Mouse (Mus musculus): ENCODE measurements around the gene Mrpl58.
"Not testable (repeated sequence)": the region's sequence is repeated elsewhere in the genome, so short reads cannot be mapped to it uniquely, and the experiment has no call there.

Mrpl58 gene

DNA sequence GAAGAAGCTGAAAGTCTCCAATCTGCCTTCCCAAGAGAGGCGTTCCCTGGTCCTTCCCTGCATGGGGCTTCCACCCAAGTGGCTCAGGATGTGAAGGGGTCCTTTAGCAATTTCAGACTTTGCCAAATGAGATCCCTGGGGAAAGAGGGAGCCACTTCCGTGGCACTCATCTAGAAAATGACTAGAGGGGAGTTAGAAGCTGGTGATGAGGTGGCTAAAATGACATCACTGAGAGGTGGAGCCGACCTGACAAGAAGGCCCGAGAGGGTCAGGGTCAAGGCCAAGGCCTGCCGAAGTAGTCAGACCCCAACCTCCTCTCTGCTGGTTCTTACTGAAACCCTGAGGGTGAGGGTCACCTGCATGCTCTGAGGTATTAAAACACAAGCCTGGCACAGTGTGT is 20.7 kb upstream of the Mrpl58 start:
- no peak for DNase-seq (ENCODE audit: low spot score)

DNA sequence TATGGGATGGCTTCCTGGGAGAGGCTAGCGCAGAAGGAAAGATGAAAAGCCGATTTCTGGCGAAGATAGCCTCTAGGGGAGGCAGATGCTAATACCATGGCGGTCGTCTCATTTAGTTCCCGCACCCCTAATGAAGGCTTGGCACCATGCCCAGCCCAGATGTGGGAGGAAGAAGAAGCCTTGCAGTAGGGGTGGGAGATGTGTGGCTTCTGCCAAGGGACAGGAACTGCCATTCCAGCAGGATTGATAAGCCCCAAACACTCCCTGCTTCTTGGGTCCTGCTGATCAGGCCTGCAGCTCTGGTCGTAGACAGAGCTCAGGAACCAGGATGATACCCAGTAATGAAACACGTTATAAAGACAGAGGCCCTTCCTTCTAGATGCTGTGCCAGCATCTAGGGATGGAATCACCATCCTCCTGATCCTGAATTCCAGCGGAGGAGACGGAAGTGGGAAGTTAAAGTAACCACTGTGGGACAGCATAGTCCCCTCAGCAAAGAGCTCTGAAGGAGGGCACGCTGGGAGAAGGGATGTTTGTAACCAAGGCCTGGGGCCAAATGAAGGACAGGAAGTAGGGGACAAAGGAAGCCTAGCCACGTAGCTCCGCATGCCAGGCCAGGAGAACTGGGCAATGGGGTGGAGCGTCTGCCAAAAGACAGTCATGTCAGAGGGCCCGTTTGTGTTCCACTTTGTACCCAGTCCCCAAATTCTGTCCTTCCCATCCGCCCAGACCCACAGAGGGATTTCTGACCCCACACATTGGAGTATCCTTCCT is 19.7 kb upstream of the Mrpl58 start:
- DNase-seq (ENCODE audit: low spot score): no peak

DNA sequence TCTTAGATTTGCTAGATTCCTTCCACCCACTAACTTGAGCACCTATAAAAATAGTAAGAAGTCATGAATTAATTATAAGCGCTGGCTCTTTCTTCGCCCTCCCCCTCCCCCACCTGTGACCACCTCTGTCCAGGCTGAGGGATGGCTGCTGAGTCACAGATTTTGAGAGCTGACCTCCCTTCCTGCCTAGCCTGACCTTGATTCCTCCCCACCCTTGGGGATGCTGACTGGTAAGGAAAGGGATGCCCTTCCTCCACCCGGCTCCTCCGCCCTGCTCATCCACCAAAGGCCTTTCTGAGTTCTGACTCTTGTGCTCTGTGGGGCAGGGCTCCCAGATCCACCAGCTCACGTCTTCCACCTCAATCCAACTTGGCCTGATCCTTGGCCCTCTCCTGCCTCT is 19.0 kb upstream of the Mrpl58 start:
- no peak for DNase-seq (ENCODE audit: low spot score)

DNA sequence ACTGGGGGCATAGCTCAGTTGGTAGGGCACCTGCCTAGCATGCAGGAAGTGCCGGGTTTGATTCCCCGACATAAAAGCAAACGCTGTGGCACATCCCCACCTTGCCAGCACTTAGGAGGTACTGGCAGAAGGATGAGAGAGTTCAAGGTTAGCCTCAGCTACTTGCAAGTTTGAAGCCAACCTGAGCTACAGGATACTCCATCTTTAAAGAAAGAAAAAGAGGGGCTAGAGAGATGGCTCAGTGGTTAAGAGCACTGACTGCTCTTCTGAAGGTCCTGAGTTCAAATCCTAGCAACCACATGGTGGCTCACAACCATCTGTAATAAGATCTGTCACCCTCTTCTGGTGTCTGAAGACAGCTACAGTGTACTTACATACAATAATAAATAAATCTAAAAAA is 16.7 kb upstream of the Mrpl58 start:
- DNase-seq (ENCODE audit: low spot score): not testable (repeated sequence)

DNA sequence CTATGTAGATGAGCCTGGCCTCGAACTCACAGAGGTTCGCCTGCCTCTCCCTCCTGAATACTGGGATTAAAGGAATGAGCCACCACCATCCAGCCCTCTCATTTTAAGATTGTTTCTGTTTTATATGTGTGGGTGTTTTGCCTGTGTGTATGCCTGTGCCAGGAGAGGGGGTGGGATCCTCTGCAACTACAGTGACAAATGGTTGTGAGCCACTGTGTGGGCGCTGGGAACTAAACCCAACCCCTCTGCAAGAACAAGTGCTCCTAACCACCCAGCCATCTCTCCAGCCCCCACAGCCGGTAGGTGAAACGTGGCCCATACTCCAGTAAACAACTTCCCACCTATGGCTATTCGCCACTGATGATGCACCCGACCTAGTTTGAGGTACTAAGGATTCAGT is 12.2 kb upstream of the Mrpl58 start:
- no peak for DNase-seq (ENCODE audit: low spot score)

DNA sequence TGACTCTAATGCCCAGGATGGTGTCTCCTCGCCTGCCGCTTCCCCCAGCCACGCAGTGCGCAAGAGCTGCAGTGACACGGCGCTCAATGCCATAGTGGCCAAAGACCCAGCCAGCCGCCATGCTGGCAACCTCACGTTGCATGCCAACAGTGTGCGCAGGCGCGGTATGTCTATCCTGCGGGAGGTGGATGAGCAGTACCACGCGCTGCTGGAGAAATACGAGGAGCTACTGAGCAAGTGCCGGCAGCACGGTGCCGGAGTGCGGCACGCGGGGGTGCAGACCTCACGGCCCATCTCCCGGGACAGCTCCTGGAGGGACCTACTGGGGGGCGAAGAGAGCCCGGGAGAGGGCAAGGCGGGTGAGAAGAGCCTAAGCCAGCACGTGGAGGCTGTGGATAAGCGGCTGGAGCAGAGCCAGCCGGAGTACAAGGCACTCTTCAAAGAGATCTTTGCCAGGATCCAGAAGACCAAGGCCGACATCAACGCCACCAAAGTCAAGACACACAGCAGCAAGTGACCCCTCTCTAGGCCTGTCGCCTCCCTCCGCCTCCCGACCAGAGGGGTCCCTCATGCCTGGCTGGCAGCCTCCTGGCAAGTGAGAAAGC is 9.7 kb upstream of the Mrpl58 start:
- DNase-seq (ENCODE audit: low spot score): no peak

DNA sequence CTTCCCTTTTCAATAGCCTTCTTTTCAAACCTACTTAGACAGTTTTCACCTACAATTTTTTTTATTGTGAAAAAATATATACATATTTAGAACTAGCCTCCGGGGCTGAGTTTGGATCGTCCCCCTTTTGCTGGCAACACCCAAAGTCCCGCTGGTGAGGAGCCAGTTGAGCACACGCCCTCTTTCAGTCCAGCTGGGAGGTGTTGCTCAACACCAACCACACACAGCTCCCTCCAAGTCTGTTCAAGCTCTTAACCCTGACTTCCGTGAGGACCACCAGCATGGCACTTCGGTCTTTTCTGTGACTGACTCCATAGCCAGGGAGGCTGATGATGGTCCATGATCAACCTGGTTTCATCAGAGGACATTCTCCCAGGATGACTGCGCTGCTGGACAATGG is 5.5 kb upstream of the Mrpl58 start:
- DNase-seq (ENCODE audit: low spot score): no peak

DNA sequence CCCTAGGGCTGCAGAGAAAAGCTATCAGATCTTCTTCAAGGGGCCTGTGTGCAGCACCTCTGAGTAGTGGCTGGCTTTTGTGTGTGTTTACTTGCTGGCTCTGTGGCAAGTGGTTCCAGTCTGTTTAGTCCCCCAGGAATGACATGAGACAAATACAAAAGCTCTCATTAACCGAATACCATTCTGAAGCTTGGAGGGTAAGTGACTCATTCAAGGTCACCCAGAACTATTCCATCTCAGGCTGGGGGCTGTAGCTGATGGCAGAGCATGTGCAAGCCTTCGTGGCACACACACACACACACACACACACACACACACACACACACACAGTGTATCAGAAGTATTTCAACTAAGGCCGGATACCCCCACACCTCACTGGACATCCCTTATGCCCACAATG is 3.4 kb upstream of the Mrpl58 start:
- no peak for DNase-seq (ENCODE audit: low spot score)

DNA sequence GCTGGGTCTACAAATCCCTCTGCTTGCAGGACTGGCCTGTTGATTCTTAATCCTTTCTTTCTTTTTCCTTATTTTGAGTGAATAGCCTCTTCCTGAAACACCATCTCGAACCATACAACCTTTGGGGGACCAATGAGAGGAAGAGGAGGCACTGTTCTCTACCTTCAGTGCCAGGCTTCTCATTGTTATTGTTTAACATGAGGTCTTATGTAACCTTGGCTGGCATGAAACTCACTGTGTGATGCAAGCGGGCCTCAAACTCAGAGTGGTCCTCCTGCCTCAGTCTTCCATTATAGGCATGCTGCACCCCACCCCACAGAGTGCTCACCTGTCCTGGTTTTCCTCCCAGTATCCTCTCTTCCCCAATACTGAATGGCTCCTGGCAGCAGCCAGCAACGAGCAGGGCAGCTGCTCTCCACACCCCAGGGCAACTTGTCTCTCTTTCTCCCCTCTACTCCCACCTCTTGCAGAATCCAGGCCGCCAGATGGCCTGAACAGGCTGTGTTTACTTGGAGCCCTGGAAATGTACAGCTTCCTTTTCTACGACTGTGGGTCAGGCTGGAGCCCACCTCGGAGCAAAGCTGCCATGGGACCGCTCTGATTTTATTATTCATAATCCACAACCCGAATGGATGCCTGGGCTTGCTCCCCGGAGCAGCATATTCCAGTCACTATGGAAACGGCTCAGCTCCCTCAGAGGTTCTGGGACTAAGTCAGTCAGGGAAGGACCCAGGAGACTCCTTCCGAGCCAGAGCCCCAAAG is 2.7 kb upstream of the Mrpl58 start:
- DNase-seq (ENCODE audit: low spot score): no peak

DNA sequence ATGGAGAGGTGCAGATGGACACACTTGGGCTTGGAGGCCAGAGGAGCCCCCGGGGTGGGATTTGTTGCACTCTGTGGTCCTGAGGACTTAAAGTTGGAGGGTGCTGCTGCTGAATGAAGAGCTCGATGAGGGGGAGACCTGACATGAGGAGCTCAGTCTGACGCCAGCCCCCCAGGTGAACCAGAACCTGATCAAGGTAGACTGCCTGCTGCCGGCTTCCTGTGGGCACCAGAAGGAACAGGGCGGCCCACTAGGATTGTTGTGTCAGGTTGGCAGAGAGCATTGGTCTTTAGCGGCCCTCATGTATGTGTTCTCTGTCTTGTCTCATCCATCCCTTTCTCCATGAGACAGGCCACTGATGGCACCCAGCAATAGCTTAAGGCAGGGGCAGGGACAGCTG is 2.2 kb downstream of the Mrpl58 start:
- DNase-seq (ENCODE audit: low spot score): no peak

DNA sequence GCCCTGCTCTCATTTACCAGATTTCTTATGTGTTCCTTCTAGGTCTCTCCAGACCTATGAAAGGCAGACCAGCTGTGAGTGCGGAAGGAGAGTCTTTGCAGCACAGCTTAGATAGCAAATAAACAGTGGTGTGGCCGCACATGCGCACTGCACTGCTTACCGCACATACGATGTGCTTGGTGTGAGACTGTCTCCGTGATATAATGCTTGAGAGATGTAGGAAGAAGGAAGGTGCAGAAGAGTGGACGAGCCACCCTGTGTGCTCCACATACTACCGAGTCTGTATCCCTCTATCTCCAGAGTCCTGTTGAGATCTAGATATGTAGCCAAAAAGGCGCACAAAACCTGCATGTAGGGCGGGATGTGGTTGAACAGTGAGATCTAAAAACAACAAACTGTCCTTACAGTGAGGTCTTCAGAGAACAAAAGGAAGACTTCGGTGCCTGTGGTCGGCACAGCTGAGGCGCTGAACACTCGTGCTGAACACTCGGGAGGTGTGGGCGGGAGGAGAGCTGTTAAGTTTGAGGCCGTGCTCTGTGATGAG is 3.4 kb downstream of the Mrpl58 start:
- DNase-seq (ENCODE audit: low spot score): no peak

DNA sequence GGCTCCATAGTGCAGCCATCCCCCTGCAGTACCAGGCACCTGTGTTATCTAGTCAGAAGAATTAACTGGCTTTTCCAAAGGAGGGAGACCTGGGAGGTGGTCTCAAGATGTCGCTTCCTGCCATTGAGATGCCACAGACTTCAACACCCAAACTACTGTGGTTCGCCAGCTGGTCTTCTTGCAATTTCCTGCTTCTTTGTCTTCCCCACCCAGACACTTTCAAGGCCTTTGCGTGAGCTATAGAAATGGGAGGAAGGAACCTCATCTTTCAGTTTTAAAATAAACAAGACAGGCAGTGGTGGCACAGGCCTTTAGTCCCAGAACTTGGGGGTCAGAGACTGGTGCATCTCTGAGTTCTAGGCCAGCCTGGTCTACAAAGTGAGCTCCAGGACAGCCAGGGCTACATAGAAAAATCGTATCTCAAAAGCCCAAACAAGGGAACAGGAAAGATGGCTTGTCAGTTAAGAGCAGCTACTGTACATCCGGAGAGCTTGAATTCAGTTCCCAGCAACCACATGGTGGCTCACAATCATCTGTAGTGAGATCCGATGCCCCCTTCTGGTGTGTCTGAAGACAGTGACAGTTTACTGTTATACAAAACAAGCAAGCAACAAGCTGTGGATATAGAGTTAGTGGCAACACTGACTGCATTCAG is 4.8 kb downstream of the Mrpl58 start:
- no peak for DNase-seq (ENCODE audit: low spot score)

DNA sequence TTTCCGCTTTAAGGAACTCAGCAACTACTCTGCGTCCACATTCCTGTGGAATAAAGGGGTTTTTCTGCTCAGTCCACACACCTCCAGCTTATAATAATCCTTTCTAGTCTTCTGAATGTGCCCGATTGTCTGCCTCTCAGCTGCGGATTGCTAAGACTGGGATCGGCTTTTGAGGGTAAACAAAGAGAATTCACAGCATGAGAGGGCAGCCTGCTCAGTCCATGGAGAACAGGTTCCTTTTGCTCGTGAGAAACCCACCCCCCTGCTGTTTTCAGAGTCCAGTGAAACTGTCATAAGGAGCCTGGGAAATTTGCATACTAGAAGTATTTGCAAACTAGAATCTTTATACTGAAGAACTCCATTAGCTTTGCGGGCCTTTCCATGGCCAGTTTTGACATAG is 6.0 kb downstream of the Mrpl58 start:
- DNase-seq (ENCODE audit: low spot score): no peak

DNA sequence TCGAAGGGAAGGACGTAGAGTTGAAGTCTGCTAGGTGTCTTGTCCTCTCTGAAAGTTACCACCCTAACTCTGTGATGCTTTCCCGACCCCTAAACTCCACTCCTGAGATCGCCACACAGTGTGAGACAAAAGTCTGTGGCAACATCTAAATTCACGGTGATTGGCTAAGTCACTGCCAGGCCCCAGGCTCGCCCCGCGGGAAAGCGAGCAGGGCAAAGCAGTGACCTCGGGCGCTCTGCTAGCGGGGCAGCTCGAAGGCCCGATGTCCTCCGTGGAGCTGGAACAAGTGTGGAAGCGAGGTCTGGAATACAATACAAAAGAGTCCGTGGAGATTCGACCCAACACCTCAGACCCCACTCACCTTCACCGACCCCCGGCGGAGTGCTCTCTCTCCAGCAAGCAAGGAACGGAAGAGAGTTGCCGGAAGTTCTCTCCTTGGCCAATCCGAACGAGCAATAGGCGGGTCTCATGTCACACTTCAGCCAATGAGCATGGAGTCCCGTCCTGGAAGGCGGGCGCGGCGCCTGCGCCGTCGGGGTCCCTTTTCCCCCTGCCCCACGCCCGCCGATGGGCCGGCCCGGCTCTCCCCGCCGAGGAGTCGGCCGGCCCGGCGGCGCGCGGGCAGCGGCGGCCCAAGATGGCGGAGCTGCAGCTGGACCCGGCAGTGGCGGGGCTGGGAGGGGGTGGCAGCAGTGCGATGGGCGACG is 16.1 kb downstream of the Mrpl58 start, which contains the start of the genes Atp5h and Kctd2:
Atp5h (minus strand) TSS at position 432 of the 707 bp plus-strand sequence.
Kctd2 (plus strand) TSS at position 598 of the 707 bp plus-strand sequence.
- peak; percentile 80 for DNase-seq (ENCODE audit: low spot score)

DNA sequence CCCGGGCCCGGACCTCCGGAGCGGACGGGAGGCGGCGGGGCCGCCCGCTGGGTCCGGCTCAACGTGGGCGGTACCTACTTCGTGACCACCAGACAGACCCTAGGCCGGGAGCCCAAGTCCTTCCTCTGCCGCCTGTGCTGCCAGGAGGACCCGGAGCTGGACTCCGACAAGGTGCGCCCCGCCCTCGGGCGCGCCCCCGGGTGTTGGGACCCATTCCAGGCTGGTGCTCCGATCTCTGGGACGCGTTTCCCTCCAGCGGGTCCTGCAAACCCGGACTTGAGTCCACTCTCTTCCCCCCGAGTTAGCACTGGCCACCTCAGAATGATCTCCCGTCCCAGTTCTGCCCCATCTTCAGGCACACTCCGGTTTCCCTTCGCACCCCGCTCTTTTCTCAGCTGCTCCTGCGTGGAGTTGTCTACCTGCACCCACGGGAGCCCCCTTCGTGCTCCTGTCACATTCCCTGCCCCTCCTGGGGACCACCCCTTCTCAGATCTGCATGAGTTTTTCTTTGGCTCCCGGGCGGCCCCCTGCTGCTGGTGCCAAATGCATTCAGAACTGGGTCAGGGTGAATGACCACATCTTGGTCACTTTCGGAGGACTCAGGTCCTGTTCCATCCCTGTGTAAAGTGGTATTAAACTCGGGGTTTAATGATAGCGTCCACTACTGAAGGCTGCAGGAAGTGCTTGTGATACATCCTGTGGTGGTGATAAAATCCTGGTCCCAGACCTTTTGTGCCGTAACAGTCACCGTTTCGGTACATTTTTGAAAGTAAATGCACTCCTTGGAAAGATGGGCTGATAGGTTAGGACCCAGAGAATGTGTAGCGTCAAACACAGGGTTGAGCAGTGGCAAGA is 17.0 kb downstream of the Mrpl58 start:
- peak; percentile 51 for DNase-seq (ENCODE audit: low spot score)

DNA sequence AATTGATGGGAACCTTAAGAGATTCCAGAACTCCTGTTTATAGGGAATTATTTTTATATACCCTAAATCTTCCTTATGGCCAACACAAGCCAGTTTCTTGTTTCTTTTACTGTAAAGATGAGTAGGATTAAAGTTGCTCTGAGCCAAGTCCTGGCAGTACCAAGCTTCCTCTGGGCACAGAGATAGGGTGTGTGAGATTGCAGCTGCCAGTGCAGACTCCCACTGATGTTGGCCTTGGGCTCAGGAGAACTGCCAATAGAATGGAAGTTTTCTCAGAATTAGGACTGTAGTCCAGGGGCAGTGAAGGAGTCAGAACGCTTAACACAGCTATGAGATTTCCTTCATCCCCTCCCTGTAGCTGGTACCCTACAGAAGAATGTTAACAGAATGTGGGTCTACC is 17.8 kb downstream of the Mrpl58 start:
- DNase-seq (ENCODE audit: low spot score): no peak

DNA sequence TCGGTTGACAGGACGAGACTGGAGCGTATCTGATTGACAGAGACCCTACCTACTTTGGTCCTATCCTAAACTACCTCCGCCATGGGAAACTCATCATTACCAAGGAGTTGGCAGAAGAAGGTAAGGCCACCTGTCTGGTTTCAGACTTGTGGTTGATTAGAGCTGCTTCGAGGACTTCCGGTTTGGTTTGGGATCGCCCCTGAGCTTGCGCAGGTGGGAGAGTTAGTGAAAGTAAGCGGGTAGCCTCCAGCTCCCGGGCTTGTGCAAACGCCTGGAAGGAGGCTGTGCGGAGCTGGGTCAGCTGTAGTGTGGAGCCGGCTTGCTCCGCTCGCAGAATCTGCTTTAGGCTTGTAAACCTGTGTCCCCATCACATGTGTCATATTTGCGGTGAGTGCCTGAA is 18.4 kb downstream of the Mrpl58 start:
- no peak for DNase-seq (ENCODE audit: low spot score)

DNA sequence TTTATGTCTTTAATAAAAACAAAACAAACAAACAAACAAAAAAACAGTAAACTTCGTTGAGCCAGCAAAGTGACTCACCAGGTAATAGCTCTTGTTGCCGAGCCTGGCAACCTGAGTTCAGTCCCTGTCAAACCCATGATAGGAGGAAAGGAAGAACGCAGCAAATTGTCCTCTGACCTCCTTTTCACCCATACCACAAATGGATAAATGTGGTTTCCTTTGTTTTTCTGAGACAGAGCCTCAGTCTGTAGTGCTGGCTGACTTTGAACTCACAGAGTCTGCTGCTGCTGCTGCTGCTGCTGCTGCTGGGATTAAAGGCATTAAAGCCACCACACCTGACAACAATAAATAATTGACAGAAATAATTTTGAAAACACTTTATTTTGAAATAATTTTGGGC is 19.5 kb downstream of the Mrpl58 start:
- DNase-seq (ENCODE audit: low spot score): no peak

DNA sequence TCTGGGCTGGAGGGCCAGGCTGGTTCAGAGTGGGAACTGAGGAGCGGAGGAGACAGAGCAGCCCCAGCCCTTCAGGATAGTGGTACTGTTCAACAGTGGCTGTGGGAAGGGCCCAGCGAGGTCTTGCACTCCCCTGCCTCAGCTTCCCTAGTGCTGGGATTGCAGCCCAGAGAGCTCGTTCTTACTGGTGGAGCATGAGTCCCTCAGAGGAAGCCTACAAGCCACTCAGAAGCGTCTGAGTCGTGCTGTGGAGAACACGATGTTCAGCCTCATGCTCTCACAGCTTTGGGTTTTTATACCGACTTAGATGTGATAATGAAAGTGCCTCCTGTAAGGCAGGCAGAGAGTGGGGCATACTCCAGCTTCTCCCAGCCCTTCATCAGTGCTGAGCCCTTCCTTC is 21.1 kb downstream of the Mrpl58 start:
- no peak for DNase-seq (ENCODE audit: low spot score)

DNA sequence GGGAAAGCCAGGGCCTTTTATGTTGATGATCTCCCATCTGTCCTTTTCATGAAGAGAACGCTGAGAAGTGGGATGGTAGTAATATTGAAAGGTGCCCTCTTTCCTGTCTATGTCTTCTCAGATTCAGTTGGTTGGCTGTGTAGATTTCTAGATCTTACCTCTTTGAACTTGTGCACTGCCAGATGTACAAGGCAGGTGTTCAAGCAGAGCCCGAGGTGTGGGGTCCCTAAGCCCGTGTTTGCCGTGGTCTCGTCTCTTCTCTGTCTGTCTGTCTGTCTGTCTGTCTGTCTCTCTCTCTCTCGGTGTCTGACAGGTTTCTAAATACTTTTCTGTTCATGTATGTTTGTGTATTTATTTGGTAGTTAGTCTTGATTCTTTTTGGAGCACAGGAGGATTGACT is 22.1 kb downstream of the Mrpl58 start:
- DNase-seq (ENCODE audit: low spot score): no peak
